Mouse (Mus musculus) CD8-positive naive resting alpha-beta T cell, adult 2 months (primary cell): ENCODE results near the gene Arhgef18.

ENCODE experiments used
- DNase-seq, 2 experiments: peaks; one replicate each; pipeline ENCODE4 v3.0.0; 2022; ENCODE audit warnings: low read depth in 2 of 2, low spot score in 2 of 2

The Arhgef18 gene

GRCm38 (mm10) chr8:3498583-3498982 lies 105.8 kb downstream of the Arhgef18 start:
- DNase-seq: no peak

GRCm38 (mm10) chr8:3499751-3500150 lies 106.9 kb downstream of the Arhgef18 start:
- no peak for DNase-seq

GRCm38 (mm10) chr8:3500235-3501090 lies 107.7 kb downstream of the Arhgef18 start, which contains the start of gene Mcoln1:
Gene Mcoln1 (plus strand): TSS chr8:3500457.
- DNase-seq: peak; percentile 95 to 97

GRCm38 (mm10) chr8:3502217-3502616 lies 109.4 kb downstream of the Arhgef18 start:
- DNase-seq: no peak
